Mouse (Mus musculus) erythroblast, embryonic 14.5 days (primary cell): ENCODE measurements around the gene Radil.

Experiments used
- GATA1 ChIP-seq: IDR thresholded peaks from 2 replicates; pipeline ENCODE4 v1.6.1; 2012; ENCODE audit warnings: low read length, inconsistent platforms, mixed read lengths
- TAL1 ChIP-seq: IDR thresholded peaks from 3 replicates; pipeline ENCODE4 v1.6.1; 2012; ENCODE audit warnings: low read length, inconsistent platforms, mixed read lengths

GRCm38 (mm10) chr5:142463461-142464454 is 87.1 kb downstream of the Radil start, which contains the start of gene Ap5z1:
- no peak for TF ChIP-seq GATA1
- no peak for TF ChIP-seq TAL1
